Mouse (Mus musculus): ENCODE data around the gene Cbx2. TPM values are rescaled to one million over a fixed set of nuclear protein-coding genes. Genes with fewer than 3 reads are reported as not detected.
A peak's percentile ranks its signal among the peaks of the same experiment; 100 is the strongest.

Gene Cbx2
- total RNA-seq (2021), result 7.4 and 7.7 TPM in 2 replicates
- long read RNA-seq, experiment 1, transcript Cbx2-201 (5 exons, 3,807 nt), result major isoform, 6 of 10 reads
- long read RNA-seq, experiment 1, partial matches to known transcripts, result 3 of 10 reads
- long read RNA-seq, experiment 1, other reads (novel, unspliced or antisense), result 1 of 10 reads
- long read RNA-seq, experiment 2, transcript Cbx2-201 (5 exons, 3,807 nt), result major isoform, 8 of 10 reads
- long read RNA-seq, experiment 2, partial matches to known transcripts, result 0 of 10 reads
- long read RNA-seq, experiment 2, other reads (novel, unspliced or antisense), result 2 of 10 reads

DNA sequence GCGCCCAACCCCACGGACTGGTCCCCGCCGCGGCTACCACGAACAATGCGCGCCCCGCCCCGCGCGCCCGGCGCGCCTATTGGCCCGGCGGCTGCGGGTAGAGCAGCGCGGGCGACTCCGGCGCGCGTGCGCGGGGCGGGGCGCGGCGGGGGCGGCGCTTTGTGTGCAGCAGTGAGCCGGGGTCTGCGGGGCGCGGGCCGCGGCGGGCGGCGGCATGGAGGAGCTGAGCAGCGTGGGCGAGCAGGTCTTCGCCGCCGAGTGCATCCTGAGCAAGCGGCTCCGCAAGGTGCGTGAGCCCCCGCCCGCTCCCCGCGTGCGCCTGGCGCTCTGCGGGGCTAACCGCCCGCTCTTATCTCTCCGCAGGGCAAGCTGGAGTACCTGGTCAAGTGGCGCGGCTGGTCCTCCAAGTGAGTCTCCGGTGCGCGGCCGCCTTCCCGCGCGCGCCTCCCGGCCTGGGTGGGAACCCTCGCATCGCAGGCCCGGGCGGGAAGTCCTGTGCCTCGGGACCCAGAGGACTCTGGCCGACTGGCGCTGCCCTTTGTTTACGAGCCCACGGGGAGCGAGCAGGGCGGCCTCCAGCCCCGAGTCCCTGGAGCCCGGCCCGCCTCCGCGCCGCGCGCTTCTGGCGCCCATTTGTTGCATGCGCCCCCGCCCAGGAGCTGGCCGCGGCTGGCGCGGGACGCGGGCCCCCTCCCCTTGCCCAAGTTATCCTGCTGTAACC, at the start of gene Cbx2:
Cbx2 (plus strand) TSS at position 68 of the 721 bp plus-strand sequence.
- peak; percentile 92 for DNase-seq

DNA sequence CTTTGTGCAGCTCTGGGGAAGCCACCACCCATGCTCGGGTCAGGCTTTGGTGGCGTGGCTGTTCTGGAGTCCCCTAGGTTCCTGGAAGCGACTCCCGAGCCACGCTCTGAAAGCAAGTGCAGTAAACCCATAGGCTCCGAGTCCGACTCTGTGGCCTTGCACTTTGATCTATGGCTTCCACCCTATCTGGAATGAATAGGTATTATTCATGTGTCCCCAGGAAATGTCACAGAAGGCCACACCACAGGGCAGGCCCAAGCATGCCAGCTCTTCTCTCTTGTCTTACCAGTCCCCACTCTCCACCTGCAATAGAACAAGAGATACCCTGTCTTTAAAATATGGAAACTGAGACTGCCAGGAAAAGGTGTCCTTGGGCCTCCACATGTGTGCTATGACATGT, 48.4 kb upstream of the Cbx2 start:
- no peak for DNase-seq

DNA sequence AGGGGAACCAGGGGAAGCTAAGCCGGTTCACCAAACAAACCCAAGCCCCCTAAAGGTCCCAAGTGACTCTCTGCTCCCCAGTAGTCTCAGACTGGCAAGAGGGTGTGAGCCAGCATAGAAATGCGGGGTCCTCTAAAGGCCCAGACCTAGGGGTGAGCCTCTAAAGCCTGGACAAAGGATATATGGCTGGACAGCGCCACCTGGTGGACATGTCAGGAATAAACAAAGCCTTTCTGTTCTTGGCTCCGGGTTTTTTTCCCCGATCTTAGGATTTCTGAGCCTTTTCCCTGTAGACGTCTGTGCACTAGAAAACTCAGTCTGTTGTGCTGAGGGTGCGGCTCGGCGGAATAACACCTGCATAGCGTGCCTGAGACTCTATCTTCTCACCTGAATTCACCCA, 47.3 kb upstream of the Cbx2 start:
- peak; percentile 73 for DNase-seq

DNA sequence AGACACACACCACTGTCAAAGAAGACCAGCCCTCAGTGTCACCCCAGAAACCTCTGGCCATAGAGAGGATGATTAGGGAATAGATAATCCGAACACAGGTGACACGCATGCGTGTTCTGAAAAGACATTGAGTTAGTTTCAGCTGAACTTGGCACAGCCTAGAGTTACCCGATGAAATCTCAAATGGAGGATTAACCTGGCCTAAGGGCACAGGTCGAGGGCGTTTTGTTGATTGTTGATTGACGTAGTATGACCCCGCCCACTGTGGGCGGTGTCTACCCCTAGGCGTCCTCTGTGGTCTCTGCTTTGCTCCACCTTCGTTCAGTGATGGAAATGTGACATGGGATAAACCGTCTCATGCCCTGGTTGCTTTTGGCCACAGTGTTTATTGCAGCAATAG, 46.8 kb upstream of the Cbx2 start:
- DNase-seq, result no peak

DNA sequence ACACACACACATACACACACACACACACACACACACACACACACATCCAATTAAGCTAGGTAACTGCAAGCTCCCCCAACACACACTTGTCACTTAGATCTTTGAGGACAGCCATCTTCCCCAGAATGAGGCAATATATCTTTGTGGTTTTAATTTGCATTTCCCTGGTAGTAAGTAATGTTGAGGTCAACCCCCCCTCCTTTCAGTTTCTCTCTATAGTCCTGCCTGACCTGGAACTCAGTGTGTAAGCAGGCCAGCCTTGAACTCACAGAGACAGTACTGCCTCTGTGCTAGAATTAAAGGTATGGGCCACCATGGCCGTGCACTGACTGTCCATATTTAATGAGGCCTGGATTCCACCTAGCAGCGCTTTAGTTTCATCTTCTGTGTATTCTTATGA, 42.4 kb upstream of the Cbx2 start:
- DNase-seq, result no peak

DNA sequence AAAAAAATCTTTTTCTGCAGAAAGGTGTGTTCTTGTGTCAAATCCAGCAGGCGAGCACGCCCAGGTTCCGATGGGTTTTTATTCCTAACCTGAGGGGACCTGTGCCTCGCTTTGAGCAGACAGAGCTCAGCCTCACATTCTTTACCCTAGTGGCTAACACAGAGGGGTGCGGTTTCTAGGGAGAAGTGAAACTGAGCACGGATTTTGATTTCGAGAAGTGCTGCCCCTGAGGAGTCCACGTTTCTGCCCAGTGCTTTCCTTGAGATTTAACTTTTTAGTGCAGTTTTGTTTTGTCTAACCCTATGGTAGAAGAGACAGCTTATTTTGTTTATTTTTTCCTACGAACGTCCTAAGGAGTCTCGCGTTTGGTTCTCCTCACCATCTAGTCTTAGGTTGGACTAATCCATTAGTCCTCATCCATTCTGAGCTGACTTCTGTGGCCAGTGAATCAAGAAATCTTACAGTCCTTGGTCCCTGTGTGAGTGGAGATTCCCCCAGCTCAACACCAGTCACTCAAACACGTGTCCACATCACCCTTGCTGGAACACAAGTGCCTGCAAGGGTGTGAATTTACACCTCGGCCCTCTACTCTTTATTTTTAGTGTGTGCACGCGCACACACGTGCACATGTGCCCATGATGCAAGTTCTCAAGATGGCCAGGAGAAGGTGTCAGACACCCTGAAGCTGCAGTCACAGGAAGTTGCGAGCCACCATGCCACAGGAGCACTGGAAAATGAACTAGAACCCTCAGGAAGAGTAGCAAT, 41.6 kb upstream of the Cbx2 start:
- DNase-seq, result no peak

DNA sequence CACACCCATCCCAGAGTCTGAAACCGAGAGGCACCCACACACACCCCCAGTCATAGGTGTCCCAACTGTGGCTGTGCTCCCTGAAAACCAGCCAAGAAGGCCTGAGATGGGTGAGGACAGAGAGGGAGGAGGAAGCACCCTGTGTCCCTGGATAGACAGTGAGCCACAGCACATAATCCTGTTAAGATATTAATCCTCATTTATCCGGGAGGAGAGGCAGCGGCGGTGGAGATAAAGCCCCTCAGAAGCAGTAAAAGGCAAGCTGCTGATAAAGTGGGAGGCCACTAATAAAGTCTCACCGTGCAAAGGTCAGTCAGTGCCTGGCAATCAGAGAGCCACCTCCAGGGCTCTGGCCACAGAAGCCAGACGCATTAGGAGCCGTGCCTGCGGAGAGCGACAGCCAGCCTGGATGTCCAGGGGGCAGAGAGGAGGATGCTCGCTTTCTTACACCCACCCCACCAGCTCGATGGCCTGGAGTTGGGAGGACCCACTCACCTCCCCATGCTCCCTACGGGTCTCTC, 40.1 kb upstream of the Cbx2 start:
- no peak for DNase-seq

DNA sequence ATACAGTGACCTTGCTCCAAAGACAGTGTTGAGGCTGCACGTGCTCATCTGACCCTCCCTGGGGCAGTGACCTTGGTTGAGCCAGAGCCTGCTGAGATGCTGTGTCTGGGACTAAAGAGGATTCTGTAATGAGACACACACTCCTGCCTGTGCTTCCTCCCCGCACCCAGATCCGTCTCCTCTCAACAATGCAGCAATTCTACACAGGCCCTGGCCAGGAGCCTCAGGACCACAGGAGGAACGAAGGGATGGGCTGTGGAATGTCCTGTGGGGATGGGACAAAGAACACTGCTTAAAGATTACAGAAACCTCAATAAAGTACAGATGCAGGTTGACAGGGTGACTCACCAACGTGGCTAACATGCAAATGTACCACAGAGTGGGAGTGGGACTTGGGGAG, 37.2 kb upstream of the Cbx2 start:
- no peak for DNase-seq

DNA sequence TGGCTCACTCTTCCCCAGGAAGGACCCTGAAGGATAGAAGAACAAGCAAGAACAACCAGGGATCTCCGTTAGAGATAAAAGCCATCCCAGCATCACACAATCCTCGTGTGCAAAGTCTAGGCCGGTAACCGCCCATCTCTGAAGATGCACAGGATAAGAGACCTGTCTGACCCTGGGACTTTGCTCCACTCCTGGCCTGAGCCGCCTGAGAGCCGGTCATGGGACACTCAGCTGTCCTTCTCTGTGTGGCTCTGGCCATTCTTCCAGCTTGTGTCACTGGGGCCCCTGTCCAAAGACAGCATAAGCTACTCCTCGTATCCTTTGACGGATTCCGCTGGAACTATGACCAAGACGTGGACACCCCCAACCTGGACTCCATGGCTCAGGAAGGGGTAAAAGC, 34.8 kb upstream of the Cbx2 start, which contains the start of gene Enpp7:
Enpp7 (plus strand) TSS at position 190 of the 400 bp plus-strand sequence.
- DNase-seq, result no peak

DNA sequence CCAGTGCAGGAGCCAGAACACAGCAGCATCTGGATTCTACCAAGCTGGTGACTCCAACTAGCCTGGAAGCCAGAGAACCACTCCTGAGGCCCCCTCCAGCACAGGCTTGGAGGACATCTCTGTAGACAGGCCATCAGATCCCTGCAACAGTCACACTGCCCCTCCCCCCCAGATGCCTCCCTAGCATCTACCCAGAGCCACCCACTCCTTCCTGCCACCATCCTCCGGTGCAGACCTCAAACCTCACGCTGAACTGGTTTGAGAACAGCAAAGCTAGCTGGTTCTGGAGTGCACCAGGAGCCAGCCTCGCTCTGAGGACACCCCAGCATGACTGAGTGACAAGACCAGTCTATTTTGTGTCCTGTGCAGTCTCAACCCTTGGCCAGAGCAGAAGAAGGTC, 30.0 kb upstream of the Cbx2 start:
- DNase-seq, result no peak

DNA sequence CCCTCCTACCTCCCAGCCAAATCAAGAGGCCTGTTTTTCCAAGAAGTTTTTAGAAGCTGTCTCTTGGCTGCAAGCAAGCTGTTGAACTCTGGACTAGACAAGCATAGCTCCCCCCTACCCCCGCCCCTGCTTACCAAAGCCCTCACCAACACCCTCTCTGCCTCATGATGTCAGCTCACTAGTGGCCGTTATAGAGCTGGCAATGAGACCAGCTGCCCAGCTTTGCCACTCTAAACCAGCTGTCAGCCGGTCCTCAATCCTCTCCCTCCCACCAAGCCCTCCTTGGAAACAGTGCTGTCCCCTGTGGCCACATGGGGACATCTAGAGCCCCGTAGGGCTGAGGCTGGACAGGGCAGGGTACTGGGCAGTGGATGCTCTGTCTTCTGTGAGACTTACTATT, 27.3 kb upstream of the Cbx2 start:
- no peak for DNase-seq

DNA sequence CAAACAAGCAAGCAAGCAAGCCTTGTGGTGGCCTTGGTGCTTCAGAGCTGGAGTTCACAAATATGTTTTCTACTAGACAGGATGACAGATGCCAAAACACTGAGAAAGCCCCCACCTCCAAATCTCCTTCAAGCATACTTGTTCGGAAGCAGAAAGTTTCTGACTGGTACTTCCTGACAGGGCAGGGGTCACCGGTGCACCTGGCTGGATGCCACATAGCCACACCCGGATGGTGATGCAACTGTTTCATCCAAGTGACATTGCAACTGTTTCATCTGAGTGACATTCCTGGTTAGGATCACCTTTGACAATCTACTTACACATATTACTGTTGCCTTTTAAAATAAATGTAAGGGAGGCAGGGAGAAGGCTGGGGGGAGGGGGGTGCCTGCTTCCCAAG, 25.6 kb upstream of the Cbx2 start:
- DNase-seq, result no peak

DNA sequence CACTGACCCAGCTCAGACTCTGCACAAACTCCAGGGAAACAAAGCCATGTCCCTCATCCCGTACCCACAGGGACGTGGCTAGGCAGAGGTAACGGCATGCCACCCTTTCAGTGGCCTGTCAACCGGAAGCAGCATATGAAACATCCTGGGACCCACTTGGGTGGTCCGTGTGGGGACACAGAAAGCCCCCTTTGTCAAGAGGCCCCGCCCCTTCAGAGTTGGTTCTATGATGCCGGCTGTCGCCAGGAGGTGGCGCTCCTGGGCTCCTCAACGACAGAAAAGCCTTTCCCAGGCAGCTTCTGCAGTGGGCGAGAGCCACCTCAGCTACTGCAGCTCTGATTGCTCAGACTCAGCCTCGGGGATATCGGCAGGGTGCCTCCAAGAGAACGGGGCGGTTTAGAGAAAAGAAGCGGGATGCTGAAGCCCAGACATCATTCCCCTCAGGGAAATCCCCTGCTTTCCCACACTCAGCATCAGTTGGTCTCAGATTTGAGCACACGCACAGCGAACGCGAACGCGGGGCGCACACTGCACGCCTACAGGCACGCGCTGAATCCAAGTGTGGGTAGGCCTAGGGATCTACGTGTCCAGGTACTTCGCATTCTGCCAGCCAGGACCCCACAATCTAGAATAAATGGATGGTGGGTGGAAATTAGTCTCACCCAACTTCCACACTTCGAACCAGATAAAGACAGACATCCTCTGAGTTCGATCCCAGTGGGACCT, 24.1 kb upstream of the Cbx2 start:
- peak; percentile 84 for DNase-seq

DNA sequence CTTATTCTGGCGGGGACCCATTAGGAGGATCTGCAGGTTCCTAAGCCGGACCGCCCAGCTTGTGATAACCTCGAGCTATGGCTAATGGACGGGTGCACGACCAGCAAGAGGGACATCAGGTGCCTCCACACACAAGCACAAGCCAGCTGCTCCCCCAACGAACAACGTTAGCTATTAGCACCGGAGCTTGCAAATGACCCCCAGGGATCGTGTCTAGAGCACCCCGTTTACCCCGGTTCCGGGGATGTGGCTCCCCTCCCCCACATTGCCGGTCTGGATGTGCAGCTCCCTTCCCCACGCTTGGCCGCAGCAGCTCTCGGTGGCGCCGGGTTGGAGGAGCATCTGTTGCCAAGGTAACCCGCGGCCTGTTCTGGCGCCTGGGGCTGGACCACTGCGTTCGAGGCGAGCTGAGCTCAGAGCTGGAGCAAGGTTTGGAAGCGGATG, 23.4 kb upstream of the Cbx2 start:
- peak; percentile 49 for DNase-seq

DNA sequence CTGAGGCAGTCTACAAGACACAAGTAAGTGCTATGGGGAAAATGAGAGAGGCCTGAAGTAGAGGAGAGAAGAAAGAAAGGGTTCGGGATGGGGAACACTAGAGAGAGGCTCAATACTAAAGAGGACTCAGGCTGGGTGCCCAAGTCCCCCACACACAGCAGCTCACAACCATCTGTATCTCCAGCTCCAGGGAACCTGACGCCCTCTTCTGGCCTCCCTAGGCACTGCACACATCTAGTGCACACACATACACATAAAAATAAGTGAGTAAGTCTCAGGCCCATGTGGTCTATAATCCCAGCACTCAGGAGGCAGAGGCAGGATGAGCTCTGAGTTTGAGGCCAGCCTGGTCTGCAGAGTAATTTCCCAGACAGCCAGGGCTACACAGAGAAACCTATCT, 21.9 kb upstream of the Cbx2 start:
- no peak for DNase-seq

DNA sequence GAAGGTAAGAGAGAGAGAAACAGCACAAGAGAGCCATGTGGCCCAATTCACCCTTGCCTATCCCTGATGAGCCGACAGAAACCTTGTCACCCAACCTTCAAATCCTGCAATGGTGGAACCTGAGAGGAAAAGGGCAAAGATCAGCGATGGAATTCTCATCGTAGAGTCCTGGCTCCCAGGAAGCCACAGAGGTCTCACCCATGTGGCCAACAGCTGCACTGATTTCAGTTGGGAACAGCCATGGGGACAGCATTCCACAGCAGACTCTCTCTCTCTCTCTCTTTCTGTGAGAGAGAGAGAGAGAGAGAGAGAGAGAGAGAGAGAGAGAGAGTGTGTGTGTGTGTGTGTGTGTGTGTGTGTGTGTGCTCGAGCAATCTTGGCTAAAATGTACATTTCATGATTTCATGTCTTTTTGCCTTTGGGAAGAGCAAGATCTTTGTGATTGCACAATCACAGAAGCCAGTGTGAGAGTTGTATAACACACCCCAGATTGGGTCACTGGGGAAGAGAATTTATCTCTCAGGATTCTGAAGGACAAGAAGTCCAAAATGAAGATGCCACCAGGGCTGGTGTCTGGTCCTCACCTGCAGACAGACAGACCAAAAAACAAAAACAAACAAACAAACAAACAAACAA, 21.2 kb upstream of the Cbx2 start:
- no peak for DNase-seq

DNA sequence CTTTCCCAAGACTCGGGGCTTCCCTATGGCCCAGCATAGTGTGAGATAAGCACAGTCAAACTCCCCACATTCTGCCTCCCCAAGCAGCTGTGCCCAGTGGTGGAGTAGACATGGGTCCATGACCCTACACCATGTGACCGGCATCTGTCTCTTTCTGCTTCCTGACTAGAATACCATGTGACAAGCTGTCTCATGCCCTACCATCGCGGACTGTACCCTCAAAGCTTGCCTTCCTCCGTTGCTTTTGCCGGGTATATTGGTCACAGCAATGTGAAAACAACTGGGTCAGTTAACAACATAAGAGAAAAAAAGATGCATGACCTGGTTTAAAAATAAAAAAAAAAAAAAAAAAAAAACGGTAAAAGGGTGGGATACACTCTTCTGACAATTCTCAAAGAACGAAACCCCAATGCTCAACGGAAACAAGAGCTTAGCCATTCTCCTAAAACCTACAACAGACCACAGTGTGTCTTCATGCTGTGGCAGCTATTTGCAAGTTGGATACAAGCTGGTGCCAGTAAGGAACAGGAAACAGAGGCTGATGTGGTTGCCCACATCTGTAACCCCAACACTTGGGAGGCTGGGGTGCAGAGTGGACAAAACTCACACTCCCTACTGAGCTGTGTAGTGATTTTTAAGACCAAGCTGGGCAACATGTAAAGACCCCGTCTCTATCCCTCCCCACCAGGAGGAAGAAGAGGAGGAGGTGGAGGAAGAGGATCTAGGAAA, 17.1 kb upstream of the Cbx2 start:
- DNase-seq, result no peak

DNA sequence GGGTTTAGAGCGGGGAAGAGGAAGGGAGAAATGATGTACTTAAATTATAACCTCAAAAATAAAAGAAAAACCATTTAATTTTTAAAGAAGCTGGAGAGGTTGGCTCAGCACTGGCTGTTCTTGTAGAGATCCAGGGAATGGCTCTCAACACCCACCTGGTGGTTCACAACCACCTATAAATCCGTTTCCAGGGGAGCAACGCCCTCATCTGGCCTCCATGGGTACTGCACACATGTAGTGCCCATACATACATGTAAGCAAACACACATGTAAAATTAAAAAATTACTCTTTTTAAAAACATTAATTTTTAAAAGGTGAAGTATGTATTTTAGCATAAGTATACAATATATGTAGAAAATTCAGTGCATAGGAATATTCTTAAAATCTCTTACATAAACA, 16.3 kb upstream of the Cbx2 start:
- DNase-seq, result no peak

DNA sequence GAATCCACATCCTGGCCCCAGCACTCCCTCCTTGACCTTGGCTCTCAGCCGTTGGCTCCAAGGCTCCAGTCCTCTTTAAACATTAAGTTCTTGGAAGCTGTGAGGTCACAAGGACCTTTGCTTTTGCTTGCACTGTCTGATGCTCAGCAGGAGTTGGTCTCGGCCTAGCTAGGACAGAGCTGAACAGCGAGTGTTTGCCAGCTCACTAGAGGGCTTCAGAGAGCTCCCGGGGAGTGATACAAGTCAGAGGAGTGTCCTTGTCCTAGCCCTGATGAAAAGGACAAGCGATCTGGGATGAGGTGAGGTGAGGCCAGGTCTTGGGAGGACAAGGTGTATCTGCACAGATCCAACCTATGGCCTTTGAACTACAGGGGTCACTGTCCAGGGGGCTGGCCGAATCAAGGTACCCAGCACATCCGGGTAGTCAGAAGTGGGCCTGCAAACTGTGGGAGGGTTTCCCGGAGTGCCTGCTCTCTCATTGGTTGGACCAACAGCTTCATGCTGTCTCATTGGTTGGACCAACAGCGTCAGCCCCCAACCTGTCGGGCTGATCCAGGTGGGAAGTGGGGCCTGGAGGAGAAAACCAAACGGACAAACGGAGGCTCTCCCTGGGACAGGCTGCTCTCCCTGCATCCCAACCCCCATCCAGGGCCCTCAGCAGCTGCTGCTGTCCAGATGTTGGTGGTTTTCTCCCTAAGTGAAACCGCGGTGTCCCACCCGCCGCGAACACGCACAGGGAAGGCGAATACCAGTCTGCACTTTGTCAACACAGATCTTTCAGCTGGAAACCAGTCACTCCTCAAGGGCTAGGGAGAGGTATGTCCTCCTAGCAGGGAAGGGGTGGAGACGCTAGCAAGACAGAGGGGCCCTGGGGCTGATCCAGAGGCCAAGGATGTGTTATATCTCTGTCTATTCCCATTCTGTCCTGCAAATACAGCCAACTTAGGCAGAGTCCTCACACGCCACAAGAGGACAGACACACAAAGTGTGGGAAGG, 15.0 kb upstream of the Cbx2 start:
- no peak for DNase-seq

DNA sequence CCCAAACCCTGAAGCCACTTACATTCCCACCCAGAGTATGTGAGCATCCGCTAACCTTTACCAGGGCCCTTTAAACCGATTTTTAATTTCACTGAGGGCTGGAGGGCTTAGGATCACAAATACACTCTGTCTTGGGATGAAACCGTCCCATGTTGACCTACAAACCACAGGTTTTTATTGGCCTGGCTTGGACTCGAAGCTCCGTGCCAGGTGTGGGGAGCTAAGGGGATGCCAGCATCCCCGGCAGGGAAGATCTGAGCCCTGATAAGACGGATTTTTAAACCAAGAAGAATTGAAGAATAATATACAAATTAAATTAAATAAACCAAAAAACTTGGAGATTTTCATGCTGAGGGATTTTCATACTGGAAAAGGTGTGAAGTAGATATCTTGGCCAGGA, 8.3 kb upstream of the Cbx2 start:
- DNase-seq, result no peak

Measured in adrenal gland, postnatal 14 days (tissue).